Mouse (Mus musculus) thymus, adult 2 months (tissue): Measurements from ENCODE around the gene Actl11. TPM values are rescaled to one million over a fixed set of nuclear protein-coding genes. Genes with fewer than 3 reads are reported as not detected.

Source experiments
- DNase-seq: peaks from one replicate; pipeline ENCODE4 v3.0.0; 2021
- H3K27ac ChIP-seq: fragments of 200-500 bp; 2 replicates; pipeline ENCODE4 v1.5.1; 2012; ENCODE audit warnings: low read length, control low read depth; ENCODE audit not compliant: control insufficient read depth, insufficient read depth
- H3K27me3 ChIP-seq: fragments of 200-500 bp; 2 replicates; pipeline ENCODE4 v1.6.1; 2012; ENCODE audit warnings: mild to moderate bottlenecking, low read length, moderate library complexity, mixed read lengths; ENCODE audit not compliant: control insufficient read depth, insufficient read depth
- H3K36me3 ChIP-seq: fragments of 200-500 bp; 2 replicates; pipeline ENCODE4 v1.6.1; 2012; ENCODE audit warnings: mild to moderate bottlenecking, low read length, moderate library complexity; ENCODE audit not compliant: control insufficient read depth, insufficient read depth
- H3K4me1 ChIP-seq: fragments of 200-500 bp; replicated peaks from 2 replicates; pipeline ENCODE4 v1.6.1; 2012; ENCODE audit warnings: low read length; ENCODE audit not compliant: control insufficient read depth, insufficient read depth
- H3K4me3 ChIP-seq: fragments of 200-500 bp; 2 replicates; pipeline ENCODE4 v1.5.1; 2012; ENCODE audit warnings: mild to moderate bottlenecking, low read length, control low read depth, moderate library complexity; ENCODE audit not compliant: control insufficient read depth, insufficient read depth
- CTCF ChIP-seq: fragments of 200-500 bp; IDR thresholded peaks from 2 replicates; pipeline ENCODE4 v1.5.1; 2012; ENCODE audit warnings: mild to moderate bottlenecking, control low read depth, low read length, moderate library complexity, borderline replicate concordance; ENCODE audit not compliant: control insufficient read depth, poor library complexity, insufficient read depth; ENCODE audit errors: extremely low read depth
- POLR2A ChIP-seq: fragments of 200-500 bp; IDR thresholded peaks from 2 replicates; pipeline ENCODE4 v1.6.1; 2012; ENCODE audit warnings: mild to moderate bottlenecking, low read length, control low read depth, moderate library complexity; ENCODE audit not compliant: control insufficient read depth, poor library complexity, insufficient read depth; ENCODE audit errors: extremely low read depth
- WGBS: fragments of 180-500 bp; shearing (Covaris S2); methylation state at CpG from one replicate; pipeline ENCODE4 v1.1.7; 2018; 5-methylcytosine and 5-hydroxymethylcytosine counted together
- polyA plus RNA-seq: library from polyadenylated mRNA; depleted of rRNA; stranded (reverse); fragments of >200 nt; gene quantifications from 2 replicates; pipeline ENCODE4 v1.2.3, GENCODE M21; 2012

Gene Actl11
- polyA plus RNA-seq, 1 experiment, result 0.11 TPM

- Histone ChIP-seq H3K27me3 (no peaks in the 10 kb centered on the region), H3K27ac (no peak overlapping the region), H3K36me3 (peaks cover 9% of the 10 kb centered on the region; the same call in 1 of the 2 replicates), H3K4me3 (no peak overlapping the region), H3K4me1 (no peaks in the 10 kb centered on the region)
- WGBS, result 94% methylated on average over 6 of the region's 6 CpGs
- no peak for TF ChIP-seq CTCF
- TF ChIP-seq POLR2A, result no peak
- DNase-seq, result no peak
Observed at GRCm38 (mm10) chr9:107959896-107960295, 31.6 kb downstream of the Actl11 start.

- Histone ChIP-seq H3K27me3 (no peaks in the 10 kb centered on the region), H3K27ac (no peak overlapping the region), H3K4me3 (no peak overlapping the region), H3K36me3 (peaks cover 9% of the 10 kb centered on the region; the same call in 1 of the 2 replicates), H3K4me1 (no peaks in the 10 kb centered on the region)
- 58% methylated on average over 4 of the region's 4 CpGs for WGBS
- TF ChIP-seq CTCF (no peak), POLR2A (no peak)
- DNase-seq, result no peak
Observed at GRCm38 (mm10) chr9:107960928-107961327, 32.7 kb downstream of the Actl11 start.

DNA sequence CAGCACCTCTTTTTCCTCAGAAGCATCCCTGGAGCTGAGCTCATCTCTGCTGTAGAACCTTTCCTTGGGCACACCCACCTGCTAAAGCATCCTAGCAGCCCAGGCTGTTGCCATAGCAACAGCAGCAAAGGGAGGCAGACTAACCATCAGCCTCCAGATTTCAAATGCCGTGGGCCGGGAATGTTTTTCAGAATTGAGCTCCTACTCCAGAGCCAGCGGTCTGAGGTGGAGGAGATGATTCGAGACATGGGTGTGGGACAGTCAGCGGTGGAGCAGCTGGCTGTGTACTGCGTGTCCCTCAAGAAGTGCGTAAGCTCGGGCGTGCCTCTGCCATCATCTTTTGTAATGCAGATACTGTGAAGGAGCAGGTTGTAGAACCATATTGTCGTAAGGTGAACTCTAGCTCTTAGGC is 33.1 kb downstream of the Actl11 start:
- Histone ChIP-seq H3K4me1 (no peaks in the 10 kb centered on the region), H3K36me3 (peaks cover 9% of the 10 kb centered on the region; the same call in 1 of the 2 replicates), H3K27ac (no peak overlapping the region), H3K27me3 (no peaks in the 10 kb centered on the region), H3K4me3 (no peak overlapping the region)
- WGBS, result 96% methylated on average over 10 of the region's 10 CpGs
- DNase-seq, result no peak
- TF ChIP-seq POLR2A, result no peak
- no peak for TF ChIP-seq CTCF

DNA sequence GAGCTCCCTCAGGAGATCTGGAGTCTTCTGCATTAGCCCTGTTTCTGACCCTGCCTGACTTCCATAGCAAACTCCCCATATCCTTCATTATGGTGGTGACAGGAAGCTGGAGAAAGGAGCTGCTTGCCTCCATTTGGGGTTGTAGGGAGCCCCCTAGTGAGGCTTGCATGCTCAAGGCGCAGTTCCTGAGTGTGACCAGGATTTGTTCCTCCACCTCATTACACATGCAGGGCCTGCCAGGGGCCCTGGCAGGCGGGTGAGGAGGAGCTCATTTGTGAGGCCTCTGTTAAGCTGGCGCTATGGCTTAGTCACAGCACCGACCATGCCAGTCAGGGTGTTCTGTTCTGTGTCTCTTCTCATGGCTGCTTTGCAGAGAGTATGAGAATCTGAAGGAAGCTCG is 33.6 kb downstream of the Actl11 start:
- no peaks in the 10 kb centered on the region for H3K4me1 ChIP-seq
- TF ChIP-seq CTCF (no peak), POLR2A (no peak)
- no peak for DNase-seq
- H3K27me3 ChIP-seq, result no peaks in the 10 kb centered on the region
- H3K4me3 ChIP-seq, result no peak overlapping the region
- H3K27ac ChIP-seq, result no peak overlapping the region
- H3K36me3 ChIP-seq, result peaks cover 9% of the 10 kb centered on the region; the same call in 1 of the 2 replicates
- 81% methylated on average over 5 of the region's 5 CpGs for WGBS

- 97% methylated on average over 9 of the region's 9 CpGs for whole genome bisulfite sequencing
- Histone ChIP-seq H3K4me3 (no peak overlapping the region), H3K36me3 (no peaks in the 10 kb centered on the region; the same call in 1 of the 2 replicates), H3K27me3 (no peaks in the 10 kb centered on the region), H3K4me1 (no peaks in the 10 kb centered on the region), H3K27ac (no peak overlapping the region)
- DNase-seq, result no peak
- TF ChIP-seq CTCF (no peak), POLR2A (no peak)
Observed at GRCm38 (mm10) chr9:107962916-107963315, 34.6 kb downstream of the Actl11 start.

- DNase-seq, result peak; percentile 66
- no peak overlapping the region for H3K4me3 ChIP-seq
- no peaks in the 10 kb centered on the region for H3K4me1 ChIP-seq
- H3K27ac ChIP-seq, result no peak overlapping the region
- H3K27me3 ChIP-seq, result no peaks in the 10 kb centered on the region
- TF ChIP-seq CTCF (peak; percentile 81; the same call in 1 of the 2 replicates), POLR2A (no peak)
- 17% methylated on average over 5 of the region's 5 CpGs for WGBS
- no peaks in the 10 kb centered on the region for H3K36me3 ChIP-seq
Observed at GRCm38 (mm10) chr9:107963700-107964099, 35.4 kb downstream of the Actl11 start.

DNA sequence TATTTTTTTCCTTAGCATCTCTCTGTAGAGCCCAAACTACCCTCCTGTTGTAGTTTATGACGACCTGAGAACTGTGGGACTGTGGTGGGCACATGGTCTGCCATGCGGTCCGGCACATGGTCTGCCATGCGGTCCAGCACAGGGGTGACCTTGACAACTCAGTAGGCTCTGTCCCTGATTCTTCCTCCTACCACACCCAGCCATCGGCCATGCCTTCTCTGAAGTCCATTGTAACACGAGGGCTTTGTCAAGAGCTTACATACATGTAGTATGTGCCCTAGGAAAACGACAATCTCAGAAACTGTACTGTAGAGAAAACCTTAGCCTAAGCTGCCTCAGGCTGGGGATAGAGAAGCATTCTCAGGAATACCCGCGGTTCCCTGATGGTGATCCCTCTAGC is 36.4 kb downstream of the Actl11 start:
- H3K4me1 ChIP-seq, result no peaks in the 10 kb centered on the region
- no peak overlapping the region for H3K4me3 ChIP-seq
- H3K36me3 ChIP-seq, result no peaks in the 10 kb centered on the region
- H3K27ac ChIP-seq, result no peak overlapping the region
- H3K27me3 ChIP-seq, result no peaks in the 10 kb centered on the region
- DNase-seq, result no peak
- TF ChIP-seq CTCF (no peak), POLR2A (no peak)
- 98% methylated on average over 9 of the region's 9 CpGs for WGBS
